Mouse (Mus musculus): ENCODE data around the gene Cpne6. TPM values are rescaled to one million over a fixed set of nuclear protein-coding genes. Genes with fewer than 3 reads are reported as not detected.

The Cpne6 gene
- 0.60 and 0.83 TPM in 2 replicates for polyA plus RNA-seq (2015; fragmentation: Nextera tagmentation; extraction: Ambion mirVana)

DNA sequence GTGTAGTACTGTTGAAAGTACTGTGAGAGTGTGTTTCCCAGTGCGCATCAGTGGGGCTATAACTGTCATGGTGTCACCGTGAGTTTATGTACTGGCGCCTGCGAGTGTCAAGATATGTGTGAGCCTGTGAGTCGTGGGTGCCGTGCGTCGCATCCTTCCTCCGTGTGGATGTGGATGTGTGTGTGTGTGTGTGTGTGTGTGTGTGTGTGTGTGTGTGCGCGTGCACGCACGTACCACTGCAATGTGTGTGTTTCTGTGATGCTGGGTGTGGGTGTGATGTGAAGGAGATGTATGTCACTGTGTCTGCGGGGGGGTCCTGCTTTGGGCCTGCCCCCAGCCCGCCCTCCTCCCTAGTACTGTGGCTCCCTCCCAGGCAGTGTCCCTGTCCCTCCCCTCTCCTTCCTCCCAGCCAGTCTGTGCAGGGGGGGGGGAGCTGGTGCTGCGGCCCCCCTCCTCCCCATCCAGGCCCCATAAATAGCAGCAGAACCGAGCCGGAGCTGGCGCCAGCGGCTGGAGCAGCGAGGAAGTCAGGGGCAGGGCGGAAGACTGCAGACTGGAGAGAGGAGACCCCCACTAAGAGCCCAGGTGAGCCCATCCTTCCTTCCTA is at the start of gene Cpne6:
Gene Cpne6, plus strand, starts transcription at position 321 of the 607 bp plus-strand sequence.
- no peak within 1 kb of the TSS for H3K4me2 ChIP-seq
- no peak within 1 kb of the TSS for H3K27ac ChIP-seq
- no peak within 1 kb of the TSS; the same call in 1 of the 2 replicates for H3K9ac ChIP-seq
- H3K9me3 ChIP-seq: no peaks in the 10 kb centered on the region
- ATAC-seq (ENCODE audit: insufficient number of reproducible peaks, insufficient read depth, low FRiP score, low TSS enrichment, low read depth): no peak
- WGBS: 70% methylated on average over 19 of the region's 22 CpGs
- 0 out of 2 replicates have a peak, but pooled peaks cover 17% of the 10 kb centered on the region for H3K4me1 ChIP-seq
- H3K36me3 ChIP-seq: no peaks in the 10 kb centered on the region
- H3K4me3 ChIP-seq: no peak within 1 kb of the TSS
- H3K27me3 ChIP-seq: peaks cover 19% of the 10 kb centered on the region

DNA sequence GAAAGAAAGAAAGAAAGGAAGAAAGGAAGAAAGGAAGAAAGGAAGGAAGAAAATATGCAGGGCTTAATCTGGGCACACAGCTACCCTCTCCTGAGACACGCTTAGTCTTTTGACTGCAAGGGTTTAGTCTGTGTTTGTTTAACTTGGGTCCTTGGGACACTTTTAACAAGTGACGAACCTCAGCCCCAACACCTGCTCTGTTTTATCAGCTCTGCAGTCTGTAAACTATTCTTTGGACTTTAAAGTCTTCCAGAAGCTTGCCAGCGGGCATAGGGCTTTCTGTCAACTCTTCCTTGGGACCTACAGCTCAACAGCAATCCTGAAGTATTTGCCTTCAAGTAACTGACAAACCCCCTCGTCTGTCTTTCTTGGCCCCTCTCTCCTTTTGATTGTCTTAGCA is 48.5 kb upstream of the Cpne6 start:
- H3K36me3 ChIP-seq: no peaks in the 10 kb centered on the region
- H3K27me3 ChIP-seq: 0 out of 2 replicates have a peak, but pooled peaks cover 4% of the 10 kb centered on the region
- ATAC-seq (ENCODE audit: insufficient number of reproducible peaks, insufficient read depth, low FRiP score, low TSS enrichment, low read depth): no peak
- H3K27ac ChIP-seq: no peak overlapping the region
- no peak overlapping the region for H3K4me2 ChIP-seq
- 67% methylated on average over 4 of the region's 4 CpGs for WGBS
- no peak overlapping the region for H3K9ac ChIP-seq
- no peaks in the 10 kb centered on the region for H3K4me1 ChIP-seq
- no peaks in the 10 kb centered on the region for H3K9me3 ChIP-seq
- H3K4me3 ChIP-seq: no peak overlapping the region

DNA sequence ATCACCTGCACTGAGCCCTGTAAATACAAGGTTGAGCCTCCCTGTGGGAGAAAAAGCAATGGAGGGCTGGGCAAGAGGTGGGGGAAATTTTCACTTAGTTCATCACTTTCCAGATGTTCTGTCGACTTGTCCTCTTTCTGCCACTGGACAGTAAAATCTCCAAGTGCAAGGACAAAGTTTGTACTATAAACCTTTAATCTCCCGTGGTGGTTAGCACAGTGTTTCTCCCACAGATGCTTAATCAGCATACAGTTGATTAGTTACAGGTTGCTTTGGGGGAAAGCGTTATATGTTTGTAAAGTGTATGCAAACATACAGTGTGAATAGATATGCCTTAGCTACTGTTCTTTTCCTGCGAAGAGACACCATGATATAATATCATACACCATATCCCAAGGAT is 43.8 kb upstream of the Cpne6 start:
- Histone ChIP-seq H3K9ac (no peak overlapping the region), H3K4me3 (no peak overlapping the region), H3K27me3 (peaks cover 4% of the 10 kb centered on the region), H3K9me3 (no peaks in the 10 kb centered on the region), H3K4me2 (no peak overlapping the region), H3K27ac (no peak overlapping the region), H3K4me1 (peaks cover 13% of the 10 kb centered on the region), H3K36me3 (no peaks in the 10 kb centered on the region)
- ATAC-seq (ENCODE audit: insufficient number of reproducible peaks, insufficient read depth, low FRiP score, low TSS enrichment, low read depth): no peak
- WGBS: 70% methylated on average over 4 of the region's 4 CpGs

DNA sequence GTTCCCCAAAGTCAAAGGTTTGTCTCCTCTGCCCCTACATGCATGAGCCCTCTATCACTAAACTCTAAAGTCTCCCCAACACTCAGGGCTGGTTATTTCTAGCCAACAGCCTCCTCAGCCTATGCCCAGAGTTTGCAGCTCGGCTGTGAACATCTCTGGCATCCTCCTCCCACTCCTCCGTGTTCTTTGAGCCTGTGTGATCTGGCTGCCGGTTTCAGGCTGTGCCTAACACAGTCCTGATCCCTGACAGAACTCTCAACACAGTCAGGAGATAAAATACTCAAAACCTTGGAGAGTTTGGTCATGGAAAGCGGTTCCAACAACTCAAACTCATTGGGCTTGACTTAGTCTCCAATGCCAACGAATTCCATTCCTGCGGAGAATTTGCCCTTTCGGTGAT is 43.1 kb upstream of the Cpne6 start:
- WGBS: 74% methylated on average over 7 of the region's 7 CpGs
- ATAC-seq (ENCODE audit: insufficient number of reproducible peaks, insufficient read depth, low FRiP score, low TSS enrichment, low read depth): no peak
- Histone ChIP-seq H3K27me3 (peaks cover 4% of the 10 kb centered on the region), H3K36me3 (no peaks in the 10 kb centered on the region), H3K4me2 (no peak overlapping the region), H3K4me3 (no peak overlapping the region), H3K4me1 (peaks cover 13% of the 10 kb centered on the region), H3K27ac (no peak overlapping the region), H3K9me3 (no peaks in the 10 kb centered on the region), H3K9ac (no peak overlapping the region)

DNA sequence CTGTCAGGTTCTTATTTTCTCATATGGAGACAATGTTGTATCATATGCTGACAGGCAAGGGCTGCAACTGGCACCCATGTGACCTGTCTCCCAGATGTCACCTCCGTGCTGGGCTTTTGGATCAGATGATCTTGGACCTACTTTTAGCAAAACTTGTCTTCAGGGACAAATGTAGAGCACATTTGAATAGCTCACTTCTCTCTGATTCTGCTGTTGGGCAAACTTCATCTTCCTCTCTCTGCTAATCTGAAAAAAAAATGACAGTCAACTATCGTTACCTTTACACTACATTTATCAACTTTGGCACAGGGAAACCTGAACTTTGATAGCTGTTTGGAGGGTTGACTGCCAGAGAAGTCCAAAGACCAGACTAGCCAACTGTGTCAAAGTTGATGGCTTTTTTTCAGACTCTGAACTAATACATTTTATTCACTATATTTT is 41.9 kb upstream of the Cpne6 start:
- H3K27me3 ChIP-seq: peaks cover 4% of the 10 kb centered on the region
- H3K9ac ChIP-seq: no peak overlapping the region
- H3K9me3 ChIP-seq: no peaks in the 10 kb centered on the region
- no peak overlapping the region for H3K4me3 ChIP-seq
- no peak overlapping the region for H3K27ac ChIP-seq
- no peaks in the 10 kb centered on the region for H3K36me3 ChIP-seq
- H3K4me1 ChIP-seq: peaks cover 13% of the 10 kb centered on the region
- WGBS: 84% methylated on average over 2 of the region's 2 CpGs
- H3K4me2 ChIP-seq: no peak overlapping the region
- no peak for ATAC-seq (ENCODE audit: insufficient number of reproducible peaks, insufficient read depth, low FRiP score, low TSS enrichment, low read depth)

DNA sequence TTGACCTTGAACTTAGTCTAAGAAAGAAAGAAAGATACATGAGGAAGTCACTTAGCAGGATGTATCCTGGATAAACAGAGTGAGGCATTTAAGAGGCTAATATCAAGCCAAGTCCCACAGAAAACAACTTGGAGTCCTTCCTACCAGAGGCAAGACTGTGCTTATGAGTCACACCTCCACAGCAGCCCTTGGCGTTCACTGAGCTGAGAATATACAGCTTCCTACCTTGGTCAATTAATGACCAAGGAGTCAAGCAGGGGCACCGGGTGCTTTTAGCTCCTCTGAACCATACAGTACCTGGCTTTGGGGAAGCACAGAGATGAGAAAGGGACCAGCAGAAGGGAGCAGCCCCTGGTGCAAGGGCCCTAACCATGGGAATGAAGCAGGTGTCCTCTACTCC is 41.2 kb upstream of the Cpne6 start:
- Histone ChIP-seq H3K4me3 (no peak overlapping the region), H3K4me1 (peaks cover 13% of the 10 kb centered on the region), H3K4me2 (no peak overlapping the region), H3K9ac (no peak overlapping the region), H3K27ac (no peak overlapping the region), H3K36me3 (no peaks in the 10 kb centered on the region), H3K9me3 (no peaks in the 10 kb centered on the region), H3K27me3 (peaks cover 4% of the 10 kb centered on the region)
- WGBS: 84% methylated on average over 2 of the region's 2 CpGs
- no peak for ATAC-seq (ENCODE audit: insufficient number of reproducible peaks, insufficient read depth, low FRiP score, low TSS enrichment, low read depth)

DNA sequence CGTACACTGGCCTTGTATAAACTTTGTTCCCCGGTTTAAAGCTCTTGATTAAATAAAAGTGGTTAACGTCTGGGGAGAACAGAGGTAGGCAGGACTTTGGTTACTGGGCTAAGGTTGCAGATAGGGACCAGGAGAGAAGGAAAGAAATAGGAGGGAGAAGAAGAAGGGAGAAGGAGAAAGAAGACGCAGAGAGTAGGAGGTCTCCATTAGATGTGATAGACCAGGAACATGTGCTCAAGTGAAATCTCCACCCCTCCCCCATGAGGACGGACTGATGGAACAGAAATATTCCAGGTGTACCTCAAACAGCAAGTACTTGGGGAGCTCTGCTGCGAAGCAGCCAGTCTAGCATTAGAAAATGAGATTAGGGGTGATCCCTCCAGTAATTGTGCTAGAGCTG is 40.4 kb upstream of the Cpne6 start:
- 77% methylated on average over 6 of the region's 6 CpGs for WGBS
- Histone ChIP-seq H3K27me3 (peaks cover 4% of the 10 kb centered on the region), H3K4me3 (no peak overlapping the region), H3K27ac (no peak overlapping the region), H3K4me1 (peaks cover 13% of the 10 kb centered on the region), H3K4me2 (no peak overlapping the region), H3K36me3 (no peaks in the 10 kb centered on the region), H3K9ac (no peak overlapping the region), H3K9me3 (no peaks in the 10 kb centered on the region)
- no peak for ATAC-seq (ENCODE audit: insufficient number of reproducible peaks, insufficient read depth, low FRiP score, low TSS enrichment, low read depth)

DNA sequence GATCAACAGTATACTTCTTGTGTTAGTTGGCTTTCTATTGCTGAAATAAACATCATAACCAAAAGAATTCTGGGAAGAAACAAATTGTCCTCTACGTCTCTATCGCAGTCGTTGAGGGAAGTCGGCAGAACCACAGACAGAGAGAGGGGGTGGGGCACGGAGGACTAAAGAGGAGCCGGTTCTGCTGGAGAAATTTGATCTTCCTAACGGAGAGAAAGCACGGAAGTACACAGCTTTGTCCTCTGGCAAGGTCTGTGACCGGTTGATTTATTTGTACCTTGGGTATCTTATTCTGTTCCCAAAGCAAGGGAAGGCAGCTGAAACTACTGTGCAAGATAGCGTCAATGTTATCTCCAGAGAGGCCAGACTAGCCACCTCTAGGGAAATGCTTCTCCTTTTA is 39.4 kb upstream of the Cpne6 start:
- H3K4me2 ChIP-seq: peak overlapping the region; percentile 49
- no peaks in the 10 kb centered on the region for H3K9me3 ChIP-seq
- peaks cover 13% of the 10 kb centered on the region for H3K4me1 ChIP-seq
- H3K27me3 ChIP-seq: peaks cover 4% of the 10 kb centered on the region
- WGBS: 4% methylated on average over 10 of the region's 10 CpGs
- H3K36me3 ChIP-seq: no peaks in the 10 kb centered on the region
- peak overlapping the region; percentile 12; the same call in 1 of the 2 replicates for H3K4me3 ChIP-seq
- H3K27ac ChIP-seq: no peak overlapping the region; the same call in 1 of the 2 replicates
- H3K9ac ChIP-seq: no peak overlapping the region
- ATAC-seq (ENCODE audit: insufficient number of reproducible peaks, insufficient read depth, low FRiP score, low TSS enrichment, low read depth): no peak

DNA sequence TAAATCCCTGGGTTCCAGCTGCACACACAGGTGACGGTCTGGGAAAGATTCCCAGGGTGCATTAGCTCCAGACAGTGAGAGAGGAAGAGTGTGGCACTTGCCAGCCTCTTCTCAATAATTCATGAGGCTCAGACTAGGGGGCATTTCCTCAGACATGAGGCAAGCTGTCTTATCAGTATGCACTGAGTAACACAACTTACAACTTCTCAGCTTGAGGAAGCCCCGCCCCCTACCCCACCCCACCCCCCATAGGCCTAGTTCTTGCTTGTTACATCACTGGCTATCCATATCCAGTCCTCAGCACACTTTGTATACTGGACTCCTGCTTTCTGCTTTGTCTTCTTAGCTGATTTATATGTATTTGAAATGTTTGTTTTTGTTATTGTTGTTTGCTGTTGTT is 34.6 kb upstream of the Cpne6 start:
- H3K9ac ChIP-seq: no peak overlapping the region
- no peak overlapping the region for H3K4me3 ChIP-seq
- H3K9me3 ChIP-seq: no peaks in the 10 kb centered on the region
- H3K27ac ChIP-seq: no peak overlapping the region
- ATAC-seq (ENCODE audit: insufficient number of reproducible peaks, insufficient read depth, low FRiP score, low TSS enrichment, low read depth): no peak
- WGBS: 55% methylated on average over 2 of the region's 2 CpGs
- H3K4me1 ChIP-seq: peaks cover 19% of the 10 kb centered on the region
- H3K4me2 ChIP-seq: no peak overlapping the region
- H3K36me3 ChIP-seq: peaks cover under 1% of the 10 kb centered on the region; the same call in 1 of the 2 replicates
- no peaks in the 10 kb centered on the region for H3K27me3 ChIP-seq

DNA sequence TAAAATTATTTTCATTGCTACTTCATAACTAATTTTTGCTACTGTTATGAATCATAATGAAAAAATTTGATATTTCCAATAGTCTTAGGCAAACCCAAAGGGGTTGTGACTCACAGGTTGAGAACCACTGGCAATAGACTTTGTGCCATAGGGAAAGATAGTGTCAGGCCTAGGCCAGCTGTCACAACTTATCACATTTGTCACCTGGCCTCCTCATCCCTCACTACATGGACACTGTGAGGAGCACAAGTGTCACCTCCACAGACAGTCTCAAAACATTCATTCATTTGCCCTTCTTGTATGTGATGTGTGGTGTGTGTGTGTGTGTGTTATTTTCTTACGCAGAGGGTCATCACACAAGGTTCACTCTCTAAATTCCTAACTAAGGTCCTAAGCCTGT is 32.8 kb upstream of the Cpne6 start:
- no peak for ATAC-seq (ENCODE audit: insufficient number of reproducible peaks, insufficient read depth, low FRiP score, low TSS enrichment, low read depth)
- Histone ChIP-seq H3K27me3 (no peaks in the 10 kb centered on the region), H3K4me3 (no peak overlapping the region), H3K27ac (no peak overlapping the region), H3K4me1 (peaks cover 12% of the 10 kb centered on the region), H3K36me3 (peaks cover 13% of the 10 kb centered on the region), H3K4me2 (no peak overlapping the region), H3K9ac (no peak overlapping the region), H3K9me3 (no peaks in the 10 kb centered on the region)
- 96% methylated on average over 1 of the region's 1 CpGs for WGBS

DNA sequence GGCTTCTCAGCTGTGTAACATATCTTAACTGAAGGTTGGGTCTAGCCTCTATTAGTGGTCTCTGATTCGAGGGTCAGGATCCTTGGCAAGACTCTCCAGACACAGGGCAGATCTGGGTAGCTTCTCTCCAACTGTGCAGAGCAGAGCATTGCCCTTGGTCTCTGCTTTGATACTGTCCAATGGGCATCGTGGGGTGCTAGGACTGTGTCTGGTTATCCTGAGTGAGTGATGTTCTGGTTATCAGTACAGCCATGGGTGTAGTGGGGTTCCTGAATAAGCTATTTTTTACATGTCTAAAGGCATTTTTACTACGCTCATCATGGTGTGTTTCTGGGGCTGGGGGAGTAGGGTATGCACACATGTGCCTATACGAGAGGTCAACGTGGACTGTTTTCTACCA is 32.4 kb upstream of the Cpne6 start:
- H3K4me1 ChIP-seq: peaks cover 12% of the 10 kb centered on the region
- H3K9ac ChIP-seq: peak overlapping the region; percentile 85
- H3K36me3 ChIP-seq: peaks cover 13% of the 10 kb centered on the region
- H3K4me3 ChIP-seq: peak overlapping the region; percentile 66; the same call in 1 of the 2 replicates
- no peak for ATAC-seq (ENCODE audit: insufficient number of reproducible peaks, insufficient read depth, low FRiP score, low TSS enrichment, low read depth)
- H3K27ac ChIP-seq: no peak overlapping the region
- peak overlapping the region; percentile 64 for H3K4me2 ChIP-seq
- H3K9me3 ChIP-seq: no peaks in the 10 kb centered on the region
- no peaks in the 10 kb centered on the region for H3K27me3 ChIP-seq
- 90% methylated on average over 5 of the region's 5 CpGs for WGBS

All from embryonic facial prominence, embryonic 13.5 days (tissue).